Mouse (Mus musculus) adrenal gland, postnatal 4 days (tissue): ENCODE results near the gene Rpl23. TPM values are rescaled to one million over a fixed set of nuclear protein-coding genes. Genes with fewer than 3 reads are reported as not detected.

Source experiments
- DNase-seq, 2 experiments: peaks; one replicate each; pipeline ENCODE4 v3.0.0; 2021 to 2022; ENCODE audit warnings: low spot score in 2 of 2, mixed read lengths in 2 of 2
- long read RNA-seq, 2 experiments: library from polyadenylated mRNA; stranded (forward); transcript quantifications; one replicate each; pipeline ENCODE4 v2.0.0; 2021
- total RNA-seq, 2 experiments: library from RNA; stranded (reverse); gene quantifications; 2 replicates each; pipeline ENCODE4 v1.2.3; 2021

Gene Rpl23
- 1,000 to 10,000 TPM; 1,280 to 1,304 TPM for total RNA-seq
- long read RNA-seq, experiment 1, transcript Rpl23-203 (2 exons, 480 nt) = minor isoform, 12 of 551 reads
- long read RNA-seq, experiment 1, transcript Rpl23-201 (5 exons, 1,059 nt) = major isoform, 383 of 551 reads
- long read RNA-seq, experiment 1, partial matches to known transcripts = 148 of 551 reads
- long read RNA-seq, experiment 1, other reads (novel, unspliced or antisense) = 5 of 551 reads
- long read RNA-seq, experiment 2, transcript Rpl23-201 (5 exons, 1,059 nt) = major isoform, 269 of 565 reads
- long read RNA-seq, experiment 2, transcript Rpl23-203 (2 exons, 480 nt) = minor isoform, 65 of 565 reads
- long read RNA-seq, experiment 2, partial matches to known transcripts = 225 of 565 reads
- long read RNA-seq, experiment 2, other reads (novel, unspliced or antisense) = 5 of 565 reads

DNA sequence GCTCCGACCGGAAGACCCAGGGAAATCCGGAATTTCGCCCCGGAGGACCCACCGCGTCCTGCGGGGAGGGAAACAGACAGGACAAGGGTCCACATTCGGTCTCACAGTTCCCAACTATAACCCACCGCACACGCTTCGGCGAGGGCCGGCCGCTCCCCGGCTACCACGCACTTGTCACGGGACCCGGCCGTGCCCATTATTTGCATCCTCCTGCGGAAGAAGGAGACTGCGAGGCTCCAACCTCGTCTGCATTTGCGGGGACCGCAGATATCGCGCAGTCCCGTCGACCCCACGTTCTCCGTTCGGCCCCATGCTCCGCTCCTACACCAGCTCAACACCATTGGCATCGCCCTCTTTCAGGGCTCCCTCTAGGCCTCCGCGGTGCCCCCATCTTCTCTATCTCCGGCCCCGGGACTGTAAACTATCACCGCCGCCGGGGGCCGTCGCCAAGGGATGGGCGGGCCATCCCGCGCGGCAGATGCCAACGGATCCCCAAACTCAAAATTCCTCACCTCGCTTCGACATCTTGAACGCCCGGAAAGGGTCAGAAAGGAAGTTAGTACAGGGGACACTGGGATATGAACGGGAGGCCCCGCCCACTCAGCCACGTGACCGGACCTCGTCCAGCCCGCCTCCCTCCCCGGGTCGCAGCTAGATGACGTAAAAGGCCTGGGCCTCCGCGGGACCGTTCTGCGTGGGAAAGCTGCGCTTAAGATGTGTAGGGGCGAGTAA lies at the start of gene Rpl23:
Gene Rpl23 (minus strand): TSS at position 606 of the 732 bp plus-strand sequence.
- DNase-seq = peak; percentile 98 to 99

DNA sequence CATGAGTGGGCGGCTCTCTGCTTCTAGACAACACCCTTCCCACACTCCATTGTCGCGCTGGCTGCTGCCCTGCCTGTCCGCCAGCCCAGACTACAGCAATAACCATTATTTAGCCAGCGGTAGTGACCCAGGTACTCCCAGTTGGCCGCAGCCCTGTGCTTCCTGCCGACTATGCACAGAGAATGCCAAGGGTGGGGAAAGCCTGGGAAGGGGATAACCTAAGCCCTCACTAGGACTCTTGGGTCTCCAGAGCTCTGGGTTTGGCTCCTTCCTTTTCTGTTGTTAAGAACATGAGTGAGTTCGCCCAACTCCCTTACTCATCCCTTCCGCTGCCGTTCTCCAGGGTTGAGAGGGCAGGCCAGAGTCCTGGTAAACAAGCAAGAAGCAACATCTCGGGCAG lies 49.8 kb upstream of the Rpl23 start:
- no peak for DNase-seq

DNA sequence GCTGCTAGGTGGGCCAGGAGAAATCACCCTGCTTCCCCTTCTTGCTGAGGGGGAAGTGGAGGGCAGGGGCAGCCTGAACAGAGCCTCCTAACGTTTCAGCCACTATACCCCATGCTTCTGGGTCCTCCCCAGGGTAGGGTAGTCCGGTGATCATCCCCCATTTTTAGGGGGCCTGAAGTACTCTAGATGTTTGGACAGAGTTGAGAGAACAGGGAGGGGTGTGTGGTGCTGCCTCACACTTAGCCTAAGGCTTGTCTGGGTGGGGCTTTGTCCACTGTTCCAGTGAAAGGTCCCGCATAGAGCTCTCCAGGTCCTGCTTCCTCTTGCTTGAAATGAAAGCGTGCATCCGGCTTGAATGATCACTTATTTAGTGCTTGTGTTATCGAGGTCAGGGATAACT lies 48.3 kb upstream of the Rpl23 start:
- DNase-seq = no peak

DNA sequence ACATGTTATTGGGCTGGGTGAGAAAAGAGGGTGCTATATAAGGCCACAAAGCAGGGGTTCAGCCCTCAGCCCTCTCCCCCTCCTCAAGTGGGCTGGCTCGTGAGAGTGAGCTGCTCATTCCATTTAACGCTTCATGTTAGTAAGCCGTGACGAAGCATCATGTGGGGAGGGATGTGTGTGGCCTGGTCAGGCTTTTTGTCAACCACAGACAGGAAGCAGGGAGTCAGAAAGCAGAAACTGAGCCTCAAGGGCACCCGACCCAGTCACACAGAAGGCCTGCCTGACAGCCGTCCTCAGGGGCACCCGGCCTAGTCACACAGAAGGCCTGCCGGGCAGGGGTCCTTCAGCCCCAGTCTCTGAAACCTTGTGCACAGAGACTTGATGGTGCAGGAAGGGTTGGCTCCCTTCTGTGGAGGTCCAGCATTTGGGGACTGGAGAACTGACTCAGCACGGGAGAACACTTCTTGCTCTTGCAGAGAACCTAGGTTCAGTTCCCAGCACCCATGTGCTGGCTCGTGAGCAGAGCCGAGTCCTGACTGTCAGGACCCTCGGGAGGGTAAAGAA lies 47.8 kb upstream of the Rpl23 start:
- DNase-seq = peak in 1 of 2 experiments; percentile 1

DNA sequence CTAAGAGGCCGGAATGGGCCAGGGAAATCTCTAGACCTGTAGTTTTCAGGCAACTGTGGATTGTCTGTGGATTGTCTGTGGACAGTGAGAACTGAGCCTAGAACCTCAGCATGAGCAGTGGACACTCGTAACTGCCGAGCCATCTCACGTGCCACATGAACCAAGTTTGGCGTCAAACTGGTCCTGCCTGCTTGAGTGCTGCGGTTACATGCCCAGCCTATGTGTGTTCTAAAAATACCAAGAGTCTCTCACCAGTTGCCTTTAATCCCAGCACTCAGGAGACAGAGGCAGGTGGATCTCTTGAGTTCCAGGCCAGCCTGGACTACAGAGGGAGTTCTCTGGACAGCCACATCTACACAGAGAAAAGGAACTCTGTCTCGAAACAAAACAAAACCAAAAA lies 47.1 kb upstream of the Rpl23 start:
- no peak for DNase-seq

DNA sequence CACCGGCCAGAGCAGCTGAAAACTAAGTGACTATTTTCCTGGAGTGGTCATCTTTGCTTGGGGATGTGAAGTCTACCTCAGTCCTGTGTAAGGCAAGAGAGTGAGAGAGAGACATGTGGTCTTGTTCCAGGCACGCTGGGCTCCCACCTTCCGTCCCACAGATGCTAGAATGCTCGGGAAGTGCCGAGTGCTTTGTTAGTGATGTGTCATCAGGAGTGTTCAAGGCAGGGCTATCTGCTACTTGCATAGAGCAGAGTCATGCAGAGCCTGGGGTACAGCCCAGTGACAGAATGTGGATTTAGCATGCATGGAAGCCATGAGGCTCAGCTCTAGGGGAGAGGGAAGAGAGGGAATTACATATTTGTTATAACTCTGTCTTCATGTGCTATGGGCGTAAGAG lies 45.4 kb upstream of the Rpl23 start:
- no peak for DNase-seq

DNA sequence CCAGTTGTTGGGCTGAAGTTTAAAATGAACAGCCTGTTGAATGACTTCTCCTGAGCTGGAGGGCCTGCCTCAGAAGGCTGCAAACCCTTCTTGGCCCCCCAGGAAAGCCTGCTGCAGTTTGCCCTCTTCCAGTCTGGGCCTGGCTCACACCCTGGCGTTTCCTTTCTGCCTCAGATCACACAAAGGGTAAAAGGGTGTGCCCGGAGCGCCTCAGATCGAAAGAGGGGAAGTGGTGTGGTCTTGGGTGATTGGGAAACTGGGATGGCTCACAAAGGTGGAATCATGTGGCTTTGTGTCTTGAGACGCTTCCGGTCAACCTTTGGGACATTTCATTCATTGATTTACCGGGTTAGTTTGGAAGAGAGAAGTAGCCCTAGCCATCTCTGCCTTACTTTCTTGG lies 44.2 kb upstream of the Rpl23 start:
- DNase-seq = no peak

DNA sequence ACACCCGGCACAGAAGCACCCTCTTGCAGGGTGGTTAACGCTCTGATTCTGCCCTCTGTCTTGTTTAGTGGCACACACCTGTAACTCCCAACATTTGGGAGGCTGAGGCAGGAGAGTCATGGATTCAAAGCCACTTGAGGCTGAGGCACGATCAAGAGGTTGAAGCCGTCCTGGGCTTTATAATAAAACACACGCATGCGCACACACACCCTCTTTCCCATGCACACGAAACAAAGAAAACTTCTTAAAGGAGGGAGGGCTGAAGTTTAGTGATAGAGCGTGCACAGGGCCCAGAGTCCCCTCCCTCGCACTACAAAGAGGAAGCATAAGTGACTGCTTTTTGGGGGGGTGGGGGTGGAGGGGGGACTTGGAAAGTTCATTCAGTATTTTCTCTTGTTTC lies 43.7 kb upstream of the Rpl23 start:
- DNase-seq = no peak

DNA sequence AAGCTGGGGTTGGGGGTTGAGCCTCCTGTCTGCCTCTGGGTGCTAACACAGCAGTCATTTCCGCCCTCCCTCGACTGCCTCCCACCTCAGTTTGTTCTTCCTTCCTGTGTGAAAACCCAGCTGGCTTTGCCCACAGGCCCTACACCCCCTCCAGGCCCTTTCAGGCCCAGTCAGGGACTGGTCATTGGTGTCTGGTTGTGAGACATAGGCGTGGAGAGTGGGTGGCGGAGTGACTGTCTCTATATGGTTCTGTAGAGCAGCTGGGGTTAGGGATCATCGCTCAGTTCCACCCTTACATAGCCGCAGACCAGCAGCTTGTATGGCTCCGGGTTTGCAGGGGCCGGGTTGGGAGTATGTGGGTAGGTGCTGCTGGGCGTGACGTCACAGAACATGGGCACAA lies 43.1 kb upstream of the Rpl23 start:
- no peak for DNase-seq

DNA sequence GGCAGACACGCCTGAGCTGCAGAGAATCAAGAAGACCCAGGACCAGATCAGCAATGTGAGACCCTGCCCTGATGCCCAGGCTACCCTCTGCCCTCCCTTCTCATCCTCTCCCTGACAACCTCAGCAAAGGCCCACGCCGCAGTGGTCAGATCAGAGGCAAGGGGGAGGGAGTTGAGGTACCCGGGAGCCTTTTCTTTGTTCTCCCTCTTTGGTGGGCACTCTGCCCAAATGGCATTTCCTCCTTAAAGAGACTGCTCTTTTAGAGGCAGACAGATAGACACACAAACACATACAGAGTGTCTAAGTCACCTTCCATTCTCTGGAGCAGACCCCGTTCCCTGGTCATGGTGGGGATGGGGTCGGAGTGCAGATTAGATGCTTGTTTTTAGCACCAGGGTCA lies 42.7 kb upstream of the Rpl23 start:
- DNase-seq = no peak

DNA sequence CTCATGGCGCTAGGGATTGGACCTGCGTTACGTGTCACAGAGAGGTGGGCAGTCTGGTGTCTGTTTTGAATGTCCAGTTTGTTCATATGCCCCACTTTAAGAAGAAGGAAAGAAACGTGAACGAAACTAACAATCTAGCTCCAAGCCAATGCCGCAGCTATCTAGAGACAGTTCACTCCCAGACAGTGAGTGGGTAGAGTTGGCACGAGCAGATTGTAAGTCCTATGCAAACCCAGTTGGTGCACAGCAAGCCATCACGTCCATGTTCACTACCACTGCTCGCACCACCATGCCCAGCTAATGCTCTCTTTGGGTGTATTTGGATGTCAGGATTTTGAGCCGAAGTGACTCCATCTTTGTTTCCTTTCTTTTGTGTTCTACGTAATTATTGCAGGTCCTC lies 41.9 kb upstream of the Rpl23 start:
- no peak for DNase-seq

DNA sequence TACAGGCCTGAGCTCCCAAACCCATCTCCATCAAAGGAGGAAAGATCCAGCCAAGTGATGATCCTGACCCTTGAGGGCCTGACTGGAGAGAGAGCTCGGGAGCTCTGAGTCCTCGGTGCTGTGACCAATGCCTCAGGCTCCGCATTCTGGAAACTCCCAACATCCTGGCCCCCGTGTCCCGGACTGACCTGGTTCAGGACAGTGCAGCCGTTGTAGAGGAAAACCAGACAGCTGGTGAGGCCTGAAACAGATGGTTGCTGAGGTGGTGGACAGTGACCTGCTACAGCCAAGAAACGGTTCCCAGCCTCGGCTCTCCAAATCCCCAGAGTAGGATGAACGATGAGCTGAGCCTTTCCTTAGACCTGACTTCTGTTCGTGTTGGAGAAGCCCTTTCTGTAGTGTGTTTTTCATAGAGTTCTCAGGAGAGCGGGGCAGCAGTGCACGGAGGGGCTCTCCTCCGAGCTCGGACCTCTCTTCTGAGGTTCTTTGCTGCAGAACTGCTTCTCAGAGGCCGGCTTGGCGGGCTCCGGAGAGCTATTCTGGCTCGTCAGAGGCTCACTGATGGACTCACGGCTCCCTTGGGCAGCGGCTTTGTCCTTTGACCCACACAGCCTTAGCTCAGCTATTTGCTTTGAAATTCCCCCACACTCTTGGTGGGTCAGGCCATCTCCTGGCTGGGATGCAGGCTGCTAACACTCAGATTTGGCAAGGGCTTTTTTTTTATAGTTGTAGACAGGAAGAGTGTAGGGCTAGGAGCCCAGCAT lies 40.8 kb upstream of the Rpl23 start:
- DNase-seq = no peak

DNA sequence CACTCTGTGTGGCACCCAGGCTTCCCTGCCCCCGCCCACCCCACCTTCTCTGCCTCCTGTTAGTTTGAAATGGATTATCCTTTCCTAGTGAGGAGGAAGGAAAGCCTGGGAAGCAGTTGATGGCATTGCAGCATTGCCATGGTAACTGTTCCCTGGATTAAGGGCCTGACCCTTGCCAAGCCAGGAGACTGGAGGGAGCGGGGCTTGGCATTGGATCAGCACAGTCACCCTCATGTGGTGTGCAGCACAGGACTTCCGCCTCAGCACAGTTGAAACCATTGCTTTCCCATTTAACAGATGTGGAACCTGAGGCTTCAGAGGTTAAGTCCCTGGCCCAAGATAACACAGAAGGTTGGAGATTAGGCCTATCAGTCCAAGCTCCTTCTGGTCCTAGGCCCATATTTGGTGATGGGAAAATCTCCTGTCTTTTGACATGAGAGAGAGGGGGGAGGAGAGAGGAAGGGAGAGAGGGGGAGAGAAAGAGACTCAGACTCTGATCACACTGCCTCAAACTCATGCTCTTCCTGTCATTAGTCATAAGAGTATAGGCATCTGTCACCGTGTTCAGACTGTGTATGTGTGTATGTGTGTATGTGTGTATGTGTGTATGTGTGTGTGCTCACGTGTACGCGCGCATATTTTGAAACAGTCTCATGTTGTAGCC lies 39.3 kb upstream of the Rpl23 start:
- DNase-seq = no peak

DNA sequence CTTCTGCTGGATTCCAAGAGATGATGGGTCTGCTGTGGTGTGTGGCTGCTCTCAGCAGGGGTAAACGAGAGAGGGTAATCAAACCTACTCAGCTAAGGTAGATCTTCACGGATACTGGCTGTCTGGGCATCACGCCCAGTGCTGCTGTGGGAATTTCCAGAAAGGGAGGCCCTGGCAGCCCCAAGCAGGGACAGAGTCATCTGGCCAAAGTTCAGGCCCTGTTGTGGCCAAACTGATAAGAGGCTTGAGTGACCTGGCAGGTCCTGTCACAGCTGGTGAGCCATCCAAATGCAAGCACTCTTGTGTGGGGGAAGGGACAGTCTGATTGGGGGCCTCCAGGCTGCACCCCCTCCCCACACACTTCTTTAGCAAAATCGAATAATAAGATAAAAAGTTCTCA lies 38.6 kb upstream of the Rpl23 start:
- DNase-seq = no peak

DNA sequence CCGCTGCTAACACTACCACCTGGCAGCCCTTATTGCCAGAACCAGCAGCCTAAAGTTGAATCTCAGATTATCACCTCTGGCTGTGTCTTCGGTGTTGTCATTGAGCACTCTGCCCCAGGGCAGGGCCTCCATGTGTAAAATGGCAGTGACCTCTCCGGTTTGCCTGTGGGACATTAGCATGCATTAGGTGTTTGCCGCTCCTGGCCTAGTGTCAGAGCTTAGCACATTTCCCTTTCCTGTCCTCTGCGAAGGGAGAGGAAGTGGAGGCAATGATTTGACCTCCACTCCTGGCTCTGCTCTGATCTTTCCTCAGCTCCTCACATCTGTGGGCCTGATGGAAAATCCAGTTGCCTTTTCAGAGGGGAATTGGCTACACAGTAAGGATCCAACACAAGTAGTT lies 37.7 kb upstream of the Rpl23 start:
- DNase-seq = no peak

DNA sequence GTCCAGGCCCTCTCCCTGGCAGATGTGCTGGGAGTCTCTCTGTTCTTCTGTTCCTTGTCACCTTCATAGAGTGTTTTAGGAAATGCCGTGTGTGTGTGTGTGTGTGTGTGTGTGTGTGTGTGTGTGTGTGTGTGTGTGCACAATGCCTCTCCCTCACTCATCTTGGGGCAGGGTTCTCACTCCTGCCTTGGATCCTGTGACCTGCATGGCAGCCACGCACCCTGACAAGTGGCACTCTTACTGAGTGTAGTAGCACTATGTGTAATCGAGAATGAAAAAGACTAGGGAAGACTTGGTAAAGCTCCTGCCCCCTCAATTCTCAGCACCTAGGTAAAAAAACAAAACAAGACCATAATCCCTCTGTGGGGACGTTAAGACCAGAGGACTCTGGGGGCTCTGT lies 36.9 kb upstream of the Rpl23 start:
- DNase-seq = no peak

DNA sequence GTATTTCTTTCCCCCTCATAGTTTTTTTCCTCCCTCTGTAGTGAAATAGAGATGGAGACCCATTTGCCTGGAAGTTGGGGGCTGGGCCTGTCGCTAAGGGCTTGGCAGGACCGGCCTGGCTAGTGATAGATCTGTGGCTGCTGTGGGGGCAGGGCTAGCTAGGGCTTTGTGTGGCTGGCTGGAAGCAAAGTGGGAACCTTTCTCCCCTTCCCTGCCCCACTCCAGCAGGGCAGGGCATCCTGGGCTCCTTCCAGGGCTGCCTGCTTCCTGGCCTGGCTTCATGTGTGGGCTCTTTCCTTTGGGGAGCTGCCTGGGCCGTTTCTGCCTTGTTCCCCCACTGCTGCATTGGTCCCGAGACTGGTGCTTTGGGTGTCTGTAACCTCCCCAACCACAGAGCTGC lies 36.3 kb upstream of the Rpl23 start:
- no peak for DNase-seq

DNA sequence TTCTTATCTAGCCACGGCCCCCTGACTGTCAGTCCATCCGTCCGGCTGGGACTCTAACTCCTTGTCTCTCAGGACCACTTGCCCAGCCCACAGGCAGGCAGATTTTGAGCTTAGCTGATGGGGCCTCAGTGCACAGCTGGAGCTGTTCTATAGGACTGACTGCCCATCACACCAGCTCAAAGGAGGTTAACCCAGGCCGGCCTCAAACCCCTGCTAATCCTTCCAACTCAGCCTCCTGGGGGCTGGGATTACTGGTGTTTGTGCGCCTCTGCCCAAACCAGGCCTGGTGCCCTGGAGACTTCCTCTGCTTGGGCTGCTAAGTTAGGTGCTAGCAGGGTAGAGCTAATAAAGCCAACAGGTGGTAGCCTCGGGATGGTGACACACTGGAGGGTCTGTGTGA lies 35.8 kb upstream of the Rpl23 start:
- no peak for DNase-seq

DNA sequence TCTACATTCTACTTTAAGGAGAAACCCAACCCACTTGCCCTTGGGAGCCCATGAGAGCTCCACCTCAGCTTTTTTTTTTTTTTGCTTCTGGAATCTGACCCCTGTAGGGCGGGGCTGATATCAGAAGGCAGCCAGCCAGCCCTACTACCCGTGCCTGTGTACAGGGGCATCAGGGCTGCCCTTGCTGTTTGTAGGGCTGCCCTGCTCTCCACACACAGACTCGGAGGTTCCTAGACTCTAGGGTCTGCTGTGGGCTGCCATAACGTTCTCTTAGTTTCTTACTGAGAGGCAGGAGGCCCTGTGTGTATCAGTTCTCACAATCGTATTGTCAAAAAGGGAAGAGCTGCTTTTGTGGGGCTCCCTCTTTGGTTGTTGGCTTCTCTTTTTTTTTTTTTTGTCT lies 35.1 kb upstream of the Rpl23 start:
- DNase-seq = no peak

DNA sequence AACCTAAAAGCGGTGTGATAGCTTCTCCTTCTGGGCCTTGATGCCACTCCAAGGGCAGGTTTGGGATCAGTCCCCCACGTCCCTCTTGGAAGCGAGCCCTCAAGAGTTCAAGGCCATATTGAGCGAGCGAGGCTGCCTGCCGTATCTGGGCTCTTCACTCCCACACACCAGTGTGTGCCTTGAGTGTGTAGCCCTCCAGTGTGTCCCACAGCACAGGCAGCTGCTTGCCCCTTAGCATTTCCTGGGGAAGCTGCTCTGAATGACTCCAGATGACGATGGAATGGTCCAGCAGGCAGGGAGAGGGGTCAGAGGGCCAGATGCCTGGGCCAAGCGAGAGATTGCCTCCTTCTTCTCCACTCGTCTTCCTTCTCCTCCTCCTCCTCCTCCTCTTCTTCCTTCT lies 34.7 kb upstream of the Rpl23 start:
- no peak for DNase-seq

DNA sequence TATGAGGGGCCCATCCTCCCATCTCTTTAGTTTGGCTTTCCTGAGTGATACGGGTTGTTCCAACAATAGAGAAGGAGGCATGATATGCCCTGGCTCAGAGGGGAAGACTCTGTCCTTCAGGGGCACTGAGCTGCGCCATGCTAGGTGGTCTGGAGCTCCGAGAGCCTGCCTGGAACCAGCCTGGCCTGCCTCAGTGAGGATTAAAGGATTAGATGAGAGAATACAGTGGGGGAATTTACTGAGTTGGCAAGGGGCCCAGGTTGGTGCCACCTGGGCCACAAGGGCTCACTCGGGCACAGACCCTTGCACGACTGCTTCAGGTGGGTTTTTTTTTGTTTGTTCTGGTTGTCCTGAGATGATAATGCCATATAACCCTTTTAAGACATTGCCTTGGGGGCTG lies 33.9 kb upstream of the Rpl23 start:
- DNase-seq = no peak
